Mouse (Mus musculus) embryonic facial prominence, embryonic 12.5 days (tissue): Measurements from ENCODE around the gene Hnrnph2. TPM values are rescaled to one million over a fixed set of nuclear protein-coding genes. Genes with fewer than 3 reads are reported as not detected.

Experiments used
- ATAC-seq: fragments of 200-750 bp; cut with Nextera tagmentation; 2 replicates; pipeline ENCODE4 v1.8.0; 2017; ENCODE audit not compliant: insufficient number of reproducible peaks, insufficient read depth, low FRiP score, low TSS enrichment
- H3K27ac ChIP-seq: fragments of 300-500 bp; sonication (generic); 2 replicates; pipeline ENCODE4 v1.5.1; 2016; ENCODE audit warnings: mild to moderate bottlenecking
- H3K27me3 ChIP-seq: fragments of 300-500 bp; sonication (generic); 2 replicates; pipeline ENCODE4 v1.6.1; 2016; ENCODE audit warnings: mild to moderate bottlenecking, moderate library complexity
- H3K36me3 ChIP-seq: fragments of 300-500 bp; sonication (generic); 2 replicates; pipeline ENCODE4 v1.6.1; 2016; ENCODE audit warnings: mild to moderate bottlenecking
- H3K4me1 ChIP-seq: fragments of 300-500 bp; sonication (generic); 2 replicates; pipeline ENCODE4 v1.6.1; 2016
- H3K4me2 ChIP-seq: fragments of 300-500 bp; sonication (generic); replicated peaks from 2 replicates; pipeline ENCODE4 v1.6.1; 2016; ENCODE audit warnings: mild to moderate bottlenecking, moderate library complexity
- H3K4me3 ChIP-seq: fragments of 300-500 bp; sonication (generic); 2 replicates; pipeline ENCODE4 v1.5.1; 2016; ENCODE audit warnings: mild to moderate bottlenecking
- H3K9ac ChIP-seq: fragments of 300-500 bp; sonication (generic); 2 replicates; pipeline ENCODE4 v1.6.1; 2016; ENCODE audit warnings: mild to moderate bottlenecking, moderate library complexity
- H3K9me3 ChIP-seq: fragments of 300-500 bp; sonication (generic); 2 replicates; pipeline ENCODE4 v1.6.1; 2016; ENCODE audit warnings: mild to moderate bottlenecking, moderate library complexity
- WGBS: fragments of 180-500 bp; shearing (Covaris S2); methylation state at CpG from one replicate; pipeline ENCODE4 v1.1.7; 2016; 5-methylcytosine and 5-hydroxymethylcytosine counted together
- polyA plus RNA-seq: library from polyadenylated mRNA; unstranded; fragments of >200 nt; fragmentation: Nextera tagmentation; extraction: Ambion mirVana; gene quantifications from 2 replicates; pipeline ENCODE4 v1.2.1, GENCODE M21; 2016

The Hnrnph2 gene
- 160 and 174 TPM in 2 replicates for polyA plus RNA-seq

DNA sequence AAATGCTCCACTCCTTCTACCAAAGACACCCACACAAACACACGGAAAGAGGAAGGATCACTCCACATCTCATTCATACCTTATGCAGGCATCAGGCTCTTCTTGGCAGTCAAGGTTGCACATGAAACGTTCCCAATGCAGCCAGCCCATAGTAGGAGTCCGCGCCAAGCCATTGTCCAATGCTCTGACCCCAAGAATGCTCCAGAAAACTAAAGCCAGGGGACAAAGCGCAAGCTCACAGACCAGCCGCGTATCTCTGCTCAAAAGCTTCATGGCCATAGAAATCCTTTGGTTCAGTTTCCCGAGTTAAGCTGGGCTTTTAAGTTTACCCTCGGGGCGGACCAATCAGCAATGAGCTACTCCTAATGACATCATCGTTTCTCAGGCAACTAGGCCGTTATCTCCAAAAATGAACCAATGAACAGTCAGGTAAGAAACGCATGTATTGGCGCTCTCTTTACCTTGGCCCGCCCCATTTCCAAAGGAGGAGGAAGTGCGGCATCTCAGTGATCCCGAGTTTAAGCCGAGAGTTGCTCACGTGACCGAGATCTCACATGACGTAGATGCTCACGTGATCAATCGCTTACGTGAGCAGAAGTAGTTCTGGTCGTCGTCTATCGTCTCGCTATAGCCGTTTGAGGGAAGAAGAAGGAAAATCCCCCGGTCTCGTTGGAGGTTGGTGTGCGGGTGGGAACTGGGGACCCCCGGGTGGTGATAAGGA is at the start of gene Hnrnph2, which contains the start of gene Gla:
TSS of gene Hnrnph2 (plus strand) at position 521 of the 721 bp plus-strand sequence.
TSS of gene Gla (minus strand) at position 467 of the 721 bp plus-strand sequence.
- peak; percentile 98 for ATAC-seq

DNA sequence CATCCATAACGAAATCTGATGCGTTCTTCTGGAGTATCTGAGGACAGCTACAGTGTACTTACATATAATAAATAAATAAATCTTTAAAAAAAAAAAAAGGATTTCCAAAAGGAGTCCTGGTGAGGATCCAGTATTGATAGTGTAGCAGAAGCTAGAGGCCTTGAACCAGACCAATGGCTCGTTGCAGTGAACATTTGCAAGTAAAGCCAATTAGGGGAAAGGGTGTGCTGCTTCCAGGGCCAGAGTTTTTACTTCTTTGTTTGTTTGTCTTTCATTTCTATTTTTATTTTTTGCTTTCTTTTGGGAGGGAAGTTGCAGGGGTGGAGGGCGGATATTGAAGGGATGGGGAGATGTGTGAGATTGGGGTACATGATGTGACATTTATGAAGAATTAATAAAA is 47.7 kb upstream of the Hnrnph2 start:
- WGBS = 81% methylated on average over 4 of the region's 4 CpGs
- no peak overlapping the region for H3K9ac ChIP-seq

More for the DNA sequence above, at the start of gene Hnrnph2, which contains the start of gene Gla:
- H3K4me3 ChIP-seq = peak within 1 kb of the TSS; percentile 52
- H3K36me3 ChIP-seq = no peaks in the 10 kb centered on the region
- no peaks in the 10 kb centered on the region for H3K4me1 ChIP-seq
- no peaks in the 10 kb centered on the region for H3K9me3 ChIP-seq
- H3K9ac ChIP-seq = peak within 1 kb of the TSS; percentile 64
- H3K27me3 ChIP-seq = 0 out of 2 replicates have a peak, but pooled peaks cover 3% of the 10 kb centered on the region
- peak within 1 kb of the TSS; percentile 53 for H3K4me2 ChIP-seq
- 20% methylated on average over 33 of the region's 33 CpGs for WGBS
- peak within 1 kb of the TSS; percentile 93 for H3K27ac ChIP-seq

DNA sequence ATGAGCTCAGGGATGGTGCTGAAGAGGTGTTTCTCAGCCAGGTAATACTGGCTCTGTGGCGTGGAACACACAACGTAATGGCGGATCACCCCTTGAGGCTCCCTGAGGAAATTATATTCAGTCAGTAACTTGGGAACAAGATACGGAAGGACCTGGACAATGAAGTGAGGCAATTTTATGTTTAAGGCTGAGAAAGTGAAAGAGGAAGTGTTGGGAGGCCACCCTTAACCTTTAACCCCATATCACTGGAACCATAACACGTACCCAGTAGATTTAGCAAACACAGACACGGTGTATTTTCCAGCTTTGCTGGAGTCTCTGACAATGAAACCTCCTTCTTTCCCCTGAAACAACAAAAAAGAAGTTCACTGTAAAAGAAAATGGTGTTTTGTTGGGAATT is 46.6 kb upstream of the Hnrnph2 start:
- Histone ChIP-seq H3K27me3 (no peaks in the 10 kb centered on the region), H3K27ac (no peak overlapping the region), H3K4me1 (no peaks in the 10 kb centered on the region), H3K36me3 (no peaks in the 10 kb centered on the region), H3K4me2 (no peak overlapping the region), H3K9ac (no peak overlapping the region), H3K4me3 (no peak overlapping the region), H3K9me3 (no peaks in the 10 kb centered on the region)
- WGBS = 75% methylated on average over 6 of the region's 6 CpGs
- ATAC-seq = no peak

More for the DNA sequence above, 47.7 kb upstream of the Hnrnph2 start:
- Histone ChIP-seq H3K4me2 (no peak overlapping the region), H3K4me1 (no peaks in the 10 kb centered on the region), H3K4me3 (no peak overlapping the region), H3K36me3 (no peaks in the 10 kb centered on the region), H3K27me3 (no peaks in the 10 kb centered on the region), H3K27ac (no peak overlapping the region), H3K9me3 (no peaks in the 10 kb centered on the region)
- ATAC-seq = no peak

DNA sequence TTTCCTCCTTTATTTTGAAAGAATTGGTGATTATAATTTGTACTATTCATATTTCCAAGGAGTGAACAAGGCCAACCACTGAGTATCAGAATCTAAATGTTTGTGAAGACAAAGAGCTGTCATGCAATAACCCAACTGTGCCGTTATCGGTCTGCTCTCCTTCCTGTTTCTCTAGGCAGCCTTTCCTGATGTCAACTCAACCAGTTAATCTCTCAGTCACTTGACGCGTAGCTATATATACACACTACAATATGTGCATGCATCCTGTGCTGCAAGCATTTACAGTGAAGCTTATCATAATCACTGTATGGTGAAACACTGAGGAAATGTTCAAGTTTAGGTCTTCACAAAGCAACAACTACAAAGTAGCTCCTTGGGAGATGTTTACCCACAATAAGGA is 36.7 kb upstream of the Hnrnph2 start:
- Histone ChIP-seq H3K4me2 (no peak overlapping the region), H3K27ac (no peak overlapping the region), H3K4me1 (no peaks in the 10 kb centered on the region), H3K36me3 (no peaks in the 10 kb centered on the region), H3K27me3 (no peaks in the 10 kb centered on the region), H3K9me3 (no peaks in the 10 kb centered on the region), H3K9ac (no peak overlapping the region), H3K4me3 (no peak overlapping the region)
- 78% methylated on average over 4 of the region's 4 CpGs for WGBS
- ATAC-seq = no peak

DNA sequence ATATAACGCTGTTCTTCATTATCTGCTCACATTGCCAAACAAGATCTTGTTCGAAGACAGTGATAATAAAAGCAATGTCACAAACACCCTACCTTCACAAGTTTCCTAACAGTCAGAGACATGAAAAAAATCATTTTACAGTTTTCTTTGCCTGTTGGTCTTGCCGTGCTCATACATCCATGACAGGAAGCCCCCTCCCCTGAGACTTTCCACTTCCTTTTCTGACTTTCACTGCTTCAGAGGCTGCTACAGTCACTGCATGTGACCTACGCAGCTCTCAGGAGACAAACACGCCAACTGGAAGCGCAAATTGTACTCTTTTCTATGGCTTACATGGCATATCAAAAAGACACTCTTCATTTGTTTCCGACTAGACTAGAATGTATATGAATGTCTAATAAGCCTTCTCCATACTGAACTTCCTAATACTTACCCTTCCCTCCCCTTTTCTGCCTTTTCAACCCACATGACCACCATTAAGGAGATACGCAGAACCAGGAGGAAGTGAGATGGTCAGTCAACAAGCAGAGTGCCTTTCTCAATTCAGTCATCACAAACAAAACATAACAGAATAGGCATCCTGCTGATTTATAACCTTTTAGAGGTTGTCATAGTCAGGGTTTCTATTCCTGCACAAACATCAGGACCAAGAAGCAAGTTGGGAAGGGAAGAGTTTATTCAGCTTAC is 34.3 kb upstream of the Hnrnph2 start:
- WGBS = 75% methylated on average over 8 of the region's 8 CpGs
- no peaks in the 10 kb centered on the region for H3K4me1 ChIP-seq
- no peaks in the 10 kb centered on the region for H3K9me3 ChIP-seq
- no peak overlapping the region for H3K4me2 ChIP-seq
- no peak overlapping the region for H3K4me3 ChIP-seq
- no peak overlapping the region for H3K9ac ChIP-seq
- no peak overlapping the region for H3K27ac ChIP-seq
- no peaks in the 10 kb centered on the region for H3K36me3 ChIP-seq
- no peaks in the 10 kb centered on the region for H3K27me3 ChIP-seq
- ATAC-seq = no peak

DNA sequence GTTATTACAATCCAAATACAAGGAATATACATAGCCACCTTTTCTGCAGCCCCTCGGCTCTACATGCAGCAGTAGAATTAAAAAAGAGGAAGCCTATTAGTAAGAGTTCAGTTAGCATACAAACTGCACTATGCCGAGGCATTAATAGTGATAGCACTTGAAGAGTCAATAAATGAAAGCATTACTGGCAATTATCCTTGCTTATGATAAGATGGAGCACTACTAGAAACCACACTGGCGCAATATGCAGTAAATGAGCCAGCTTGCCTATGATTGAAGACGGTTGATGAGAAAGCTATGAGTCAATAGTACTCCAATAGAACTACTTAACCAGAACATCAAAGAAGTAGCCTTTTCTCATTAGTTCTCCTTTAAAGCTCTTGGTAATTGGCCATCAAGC is 23.1 kb upstream of the Hnrnph2 start:
- 81% methylated on average over 4 of the region's 4 CpGs for WGBS
- no peaks in the 10 kb centered on the region for H3K4me1 ChIP-seq
- no peaks in the 10 kb centered on the region for H3K36me3 ChIP-seq
- H3K9me3 ChIP-seq = no peaks in the 10 kb centered on the region
- no peaks in the 10 kb centered on the region for H3K27me3 ChIP-seq
- no peak overlapping the region for H3K4me3 ChIP-seq
- H3K4me2 ChIP-seq = no peak overlapping the region
- H3K9ac ChIP-seq = no peak overlapping the region
- ATAC-seq = no peak
- H3K27ac ChIP-seq = no peak overlapping the region

DNA sequence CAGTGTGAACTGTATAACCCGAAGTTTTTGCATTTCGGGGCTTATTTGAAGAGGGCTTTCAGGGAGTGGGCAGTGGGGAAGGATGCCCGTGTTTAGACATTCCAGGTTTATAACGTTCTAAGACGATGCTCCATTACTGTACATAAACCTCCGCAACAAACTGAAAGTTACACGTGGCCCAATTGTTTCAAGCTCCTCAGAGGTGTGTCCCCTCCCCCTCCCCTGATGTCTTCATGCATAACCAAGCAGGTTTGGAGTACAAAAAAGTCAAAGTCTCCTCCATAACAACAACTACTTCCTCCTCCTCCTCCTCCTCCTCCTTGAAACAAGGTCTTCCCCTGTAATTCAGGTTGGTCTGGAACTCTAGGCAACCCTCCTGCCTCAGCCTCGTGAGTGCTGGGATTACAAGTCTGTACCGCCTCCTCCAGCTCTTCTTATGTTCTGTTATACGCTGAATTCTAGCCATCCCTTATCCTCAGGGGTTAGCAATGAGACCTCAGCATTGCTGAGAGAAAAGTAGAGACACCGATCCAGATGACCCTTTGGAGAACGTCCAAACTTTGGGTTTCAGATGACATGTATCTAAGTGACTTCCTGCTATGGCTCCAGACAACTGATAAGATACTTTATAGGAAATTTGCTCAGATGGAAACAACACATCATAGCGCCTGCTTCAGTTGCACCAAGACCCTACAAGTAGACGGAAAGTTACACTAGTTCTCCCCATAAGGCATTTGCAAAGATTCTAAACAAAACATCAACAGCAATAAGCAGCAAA is 20.3 kb upstream of the Hnrnph2 start:
- ATAC-seq = no peak
- Histone ChIP-seq H3K9me3 (no peaks in the 10 kb centered on the region), H3K27me3 (no peaks in the 10 kb centered on the region), H3K36me3 (no peaks in the 10 kb centered on the region), H3K27ac (no peak overlapping the region), H3K9ac (no peak overlapping the region), H3K4me1 (no peaks in the 10 kb centered on the region), H3K4me3 (no peak overlapping the region), H3K4me2 (no peak overlapping the region)
- WGBS = 83% methylated on average over 14 of the region's 14 CpGs

DNA sequence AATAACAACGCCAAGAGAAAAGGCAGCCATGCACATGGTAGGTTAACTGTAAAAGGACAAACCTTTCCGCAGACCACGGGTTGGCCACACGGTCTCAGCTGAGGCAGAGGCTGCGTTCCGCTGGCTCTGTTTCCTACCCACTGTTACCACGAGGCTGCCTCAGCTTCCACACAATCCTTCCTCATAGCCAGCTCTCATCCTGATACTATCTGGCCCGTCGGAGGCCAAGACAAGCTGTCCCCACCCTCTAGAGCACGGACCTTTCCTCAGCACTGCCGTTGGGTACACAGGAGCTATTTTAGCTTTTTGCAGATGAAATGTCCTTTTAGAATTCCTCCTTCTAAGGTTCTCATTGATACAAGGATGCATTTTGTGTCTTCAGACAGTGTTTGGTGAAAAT is 18.7 kb upstream of the Hnrnph2 start:
- Histone ChIP-seq H3K4me1 (no peaks in the 10 kb centered on the region), H3K36me3 (no peaks in the 10 kb centered on the region), H3K4me3 (no peak overlapping the region), H3K27me3 (no peaks in the 10 kb centered on the region), H3K4me2 (no peak overlapping the region), H3K27ac (no peak overlapping the region), H3K9me3 (no peaks in the 10 kb centered on the region), H3K9ac (no peak overlapping the region)
- WGBS = 81% methylated on average over 6 of the region's 11 CpGs
- no peak for ATAC-seq

DNA sequence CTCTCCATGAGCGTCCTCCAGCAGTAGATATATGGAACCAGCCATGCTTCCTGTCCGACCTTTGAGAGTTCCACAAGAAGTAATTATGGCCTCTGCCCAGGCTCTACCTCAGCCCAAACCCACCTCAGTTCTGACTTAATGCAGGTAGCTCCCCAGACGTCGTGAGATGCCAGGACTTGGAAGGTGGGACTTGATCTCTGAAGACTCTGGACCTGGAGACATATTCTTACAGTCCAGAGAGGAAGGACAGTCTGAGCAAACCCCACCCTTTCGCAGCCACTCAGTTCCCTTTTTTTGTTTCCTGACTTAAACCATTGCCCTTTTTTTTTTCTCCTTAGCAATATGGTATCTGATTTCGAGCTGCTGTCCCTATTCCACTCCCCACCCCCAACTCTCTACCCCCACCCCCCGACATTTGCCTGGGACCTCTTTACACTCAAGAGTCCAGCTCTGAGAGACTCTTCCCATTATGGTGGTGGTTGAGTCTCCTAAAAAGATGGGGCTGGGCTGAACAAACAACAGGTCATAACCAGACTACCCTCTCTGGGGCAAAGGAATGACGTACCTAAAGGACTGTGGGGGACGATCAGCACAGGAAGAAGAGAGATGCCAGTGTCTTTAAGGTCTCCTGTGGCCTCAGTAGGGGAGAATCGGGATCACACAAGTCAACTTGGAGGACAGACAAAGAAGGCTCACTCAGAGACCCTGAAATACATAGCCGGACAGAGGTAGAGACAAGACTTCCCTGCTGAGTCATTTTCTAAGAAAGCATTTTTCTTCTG is 17.9 kb upstream of the Hnrnph2 start, which contains the start of gene Btk:
TSS of gene Btk (minus strand) at position 683 of the 782 bp plus-strand sequence.
- Histone ChIP-seq H3K4me2 (no peak within 1 kb of the TSS), H3K4me1 (no peaks in the 10 kb centered on the region), H3K9me3 (no peaks in the 10 kb centered on the region), H3K27ac (no peak within 1 kb of the TSS), H3K36me3 (no peaks in the 10 kb centered on the region), H3K27me3 (no peaks in the 10 kb centered on the region), H3K4me3 (no peak within 1 kb of the TSS), H3K9ac (no peak within 1 kb of the TSS)
- 84% methylated on average over 11 of the region's 11 CpGs for WGBS
- ATAC-seq = no peak

DNA sequence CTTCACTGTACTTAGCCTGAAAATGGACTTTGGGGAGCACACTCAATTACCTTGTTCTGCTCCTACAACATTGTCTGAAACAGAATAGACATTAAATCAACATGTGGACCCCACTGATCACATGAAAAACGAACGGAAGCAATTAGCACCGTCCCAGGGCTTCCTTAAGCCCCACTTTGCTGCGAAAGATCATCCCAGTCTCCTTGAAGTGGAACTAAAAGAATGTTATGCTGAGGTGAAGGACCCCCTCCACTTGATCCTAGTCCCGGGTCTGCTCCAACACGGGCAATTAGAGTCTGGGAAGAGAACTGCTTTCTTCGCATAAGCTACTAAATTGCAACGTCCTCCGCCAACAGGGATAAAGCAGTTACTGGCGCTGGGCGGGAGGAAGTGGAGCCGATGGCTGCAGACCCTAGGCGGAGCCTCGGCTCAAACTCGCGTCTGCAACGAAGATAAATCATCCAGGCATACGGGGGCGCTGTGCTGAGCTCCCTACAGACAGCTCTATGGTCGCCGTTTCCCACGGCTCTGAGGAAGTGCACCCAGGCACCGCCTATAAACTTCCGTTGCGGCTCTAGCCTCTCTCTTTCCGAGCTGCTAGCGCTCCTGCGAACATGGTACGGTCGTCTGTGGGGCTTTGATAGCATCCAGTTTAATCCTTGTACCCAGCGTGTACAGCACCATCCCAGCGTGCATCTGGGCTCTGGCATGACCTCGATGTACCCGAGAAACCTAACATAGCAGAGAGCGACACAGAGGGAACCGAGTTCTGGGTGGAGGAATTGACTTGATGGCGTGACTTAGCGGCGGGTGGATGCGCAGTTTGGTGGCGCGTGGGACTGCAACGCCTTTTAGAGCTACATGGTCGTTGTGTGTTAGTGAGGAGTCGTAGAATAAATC is 15.6 kb upstream of the Hnrnph2 start, which contains the start of gene Rpl36a:
TSS of gene Rpl36a (plus strand) at position 552 of the 900 bp plus-strand sequence.
- Histone ChIP-seq H3K27ac (peak within 1 kb of the TSS; percentile 90), H3K4me1 (no peaks in the 10 kb centered on the region), H3K4me3 (peak within 1 kb of the TSS; percentile 51), H3K27me3 (no peaks in the 10 kb centered on the region), H3K36me3 (peaks cover 6% of the 10 kb centered on the region; the same call in 1 of the 2 replicates), H3K9me3 (no peaks in the 10 kb centered on the region), H3K4me2 (peak within 1 kb of the TSS; percentile 53), H3K9ac (peak within 1 kb of the TSS; percentile 74)
- ATAC-seq = peak; percentile 97
- WGBS = 23% methylated on average over 45 of the region's 45 CpGs
